Mouse (Mus musculus): ENCODE measurements around the gene Mapkbp1.

- TF ChIP-seq POLR2A (IDR thresholded peaks at IDR 0.05; ENCODE audit: control insufficient read depth, extremely low read depth, insufficient read depth, low read length, poor library complexity) (no peak), CTCF (IDR thresholded peaks at IDR 0.05; ENCODE audit: borderline replicate concordance, control insufficient read depth, extremely low read depth, insufficient read depth, low read length, poor library complexity) (no peak)
Observed at GRCm38 (mm10) chr2:119995391-119996281, 23.1 kb downstream of the Mapkbp1 start.

Measured in thymus, adult 2 months (tissue).